Mouse (Mus musculus) midbrain, embryonic 16.5 days (tissue): ENCODE data around the gene Katnb1. TPM values are rescaled to one million over a fixed set of nuclear protein-coding genes. Genes with fewer than 3 reads are reported as not detected.

ENCODE experiments used
- ATAC-seq: fragments of 200-750 bp; cut with Nextera tagmentation; 2 replicates; pipeline ENCODE4 v1.8.0; 2017; ENCODE audit warnings: moderate TSS enrichment
- H3K27ac ChIP-seq: fragments of 300-500 bp; sonication (generic); 2 replicates; pipeline ENCODE4 v1.5.1; 2014; ENCODE audit warnings: mild to moderate bottlenecking, low read length, mixed read lengths
- H3K27me3 ChIP-seq: fragments of 300-500 bp; sonication (generic); 2 replicates; pipeline ENCODE4 v1.6.1; 2014; ENCODE audit warnings: low read depth, low read length, mixed read lengths; ENCODE audit not compliant: control insufficient read depth, insufficient read depth
- H3K36me3 ChIP-seq: fragments of 300-500 bp; sonication (generic); 2 replicates; pipeline ENCODE4 v1.6.1; 2014; ENCODE audit warnings: mild to moderate bottlenecking, low read length, moderate library complexity, mixed read lengths; ENCODE audit not compliant: control insufficient read depth, insufficient read depth
- H3K4me1 ChIP-seq: fragments of 300-500 bp; sonication (generic); 2 replicates; pipeline ENCODE4 v1.6.1; 2014; ENCODE audit warnings: mild to moderate bottlenecking, low read length, mixed read lengths; ENCODE audit not compliant: control insufficient read depth, insufficient read depth
- H3K4me2 ChIP-seq: fragments of 300-500 bp; sonication (generic); 2 replicates; pipeline ENCODE4 v1.6.1; 2014; ENCODE audit warnings: mild to moderate bottlenecking, low read length, mixed read lengths
- H3K4me3 ChIP-seq: fragments of 300-500 bp; sonication (generic); 2 replicates; pipeline ENCODE4 v1.5.1; 2014; ENCODE audit warnings: low read depth, mild to moderate bottlenecking, low read length, moderate library complexity, mixed read lengths
- H3K9ac ChIP-seq: fragments of 300-500 bp; sonication (generic); 2 replicates; pipeline ENCODE4 v1.6.1; 2014; ENCODE audit warnings: low read depth, low read length, mixed read lengths
- H3K9me3 ChIP-seq: fragments of 300-500 bp; sonication (generic); replicated peaks from 2 replicates; pipeline ENCODE4 v1.6.1; 2014; ENCODE audit warnings: mild to moderate bottlenecking, low read length, mixed read lengths; ENCODE audit not compliant: control insufficient read depth, poor library complexity, severe bottlenecking
- WGBS: fragments of 180-500 bp; shearing (Covaris S2); extraction: QIAGEN DNeasy Blood & Tissue Kit; methylation state at CpG from one replicate; pipeline ENCODE4 v1.1.7; 2014; 5-methylcytosine and 5-hydroxymethylcytosine counted together
- polyA plus RNA-seq: library from polyadenylated mRNA; unstranded; fragments of >200 nt; fragmentation: Nextera tagmentation; extraction: Ambion mirVana; gene quantifications from 2 replicates; pipeline ENCODE4 v1.2.1, GENCODE M21; 2015

Katnb1 gene
- polyA plus RNA-seq, 1 experiment from 2014 or later = 50.2 TPM

- Histone ChIP-seq H3K9me3 (no peaks in the 10 kb centered on the region), H3K27me3 (no peaks in the 10 kb centered on the region), H3K36me3 (peaks cover 20% of the 10 kb centered on the region), H3K4me1 (no peaks in the 10 kb centered on the region), H3K9ac (no peak overlapping the region), H3K27ac (no peak overlapping the region), H3K4me2 (no peak overlapping the region), H3K4me3 (no peak overlapping the region)
- 83% methylated on average over 13 of the region's 13 CpGs for WGBS
- no peak for ATAC-seq
Observed at GRCm38 (mm10) chr8:95107306-95107705, 26.3 kb downstream of the Katnb1 start.

GRCm38 (mm10) chr8:95112594-95112993 is 31.6 kb downstream of the Katnb1 start:
- 91% methylated on average over 3 of the region's 3 CpGs for WGBS
- ATAC-seq = no peak
- Histone ChIP-seq H3K9ac (no peak overlapping the region), H3K9me3 (no peaks in the 10 kb centered on the region), H3K4me3 (no peak overlapping the region), H3K4me1 (no peaks in the 10 kb centered on the region), H3K27me3 (no peaks in the 10 kb centered on the region), H3K36me3 (peaks cover 5% of the 10 kb centered on the region), H3K27ac (no peak overlapping the region), H3K4me2 (no peak overlapping the region)

GRCm38 (mm10) chr8:95113108-95113507 is 32.1 kb downstream of the Katnb1 start:
- Histone ChIP-seq H3K36me3 (peaks cover 5% of the 10 kb centered on the region; the same call in 1 of the 2 replicates), H3K4me1 (no peaks in the 10 kb centered on the region), H3K9me3 (no peaks in the 10 kb centered on the region), H3K4me3 (no peak overlapping the region), H3K4me2 (no peak overlapping the region), H3K9ac (no peak overlapping the region), H3K27me3 (no peaks in the 10 kb centered on the region), H3K27ac (no peak overlapping the region)
- 76% methylated on average over 4 of the region's 4 CpGs for WGBS
- ATAC-seq = peak; percentile 32; the same call in 1 of the 2 replicates

GRCm38 (mm10) chr8:95113750-95114149 is 32.8 kb downstream of the Katnb1 start:
- H3K9me3 ChIP-seq = no peaks in the 10 kb centered on the region
- H3K27ac ChIP-seq = no peak overlapping the region
- H3K4me3 ChIP-seq = no peak overlapping the region
- no peak overlapping the region for H3K9ac ChIP-seq
- H3K27me3 ChIP-seq = no peaks in the 10 kb centered on the region
- no peaks in the 10 kb centered on the region for H3K4me1 ChIP-seq
- peaks cover 3% of the 10 kb centered on the region; the same call in 1 of the 2 replicates for H3K36me3 ChIP-seq
- 73% methylated on average over 3 of the region's 3 CpGs for WGBS
- ATAC-seq = peak; percentile 75
- H3K4me2 ChIP-seq = no peak overlapping the region

- Histone ChIP-seq H3K27me3 (no peaks in the 10 kb centered on the region), H3K4me1 (peaks cover 5% of the 10 kb centered on the region; the same call in 1 of the 2 replicates), H3K36me3 (peaks cover 4% of the 10 kb centered on the region; the same call in 1 of the 2 replicates), H3K4me2 (no peak overlapping the region), H3K9me3 (no peaks in the 10 kb centered on the region), H3K9ac (no peak overlapping the region), H3K27ac (no peak overlapping the region), H3K4me3 (no peak overlapping the region)
- ATAC-seq = no peak
- WGBS = 92% methylated on average over 5 of the region's 5 CpGs
Observed at GRCm38 (mm10) chr8:95123455-95123854, 42.5 kb downstream of the Katnb1 start.

- 92% methylated on average over 11 of the region's 11 CpGs for WGBS
- no peak for ATAC-seq
Observed at GRCm38 (mm10) chr8:95126497-95126896, 45.5 kb downstream of the Katnb1 start.

GRCm38 (mm10) chr8:95127658-95128057 is 46.7 kb downstream of the Katnb1 start:
- Histone ChIP-seq H3K27ac (no peak overlapping the region), H3K9ac (no peak overlapping the region), H3K36me3 (peaks cover 8% of the 10 kb centered on the region), H3K9me3 (no peaks in the 10 kb centered on the region), H3K4me3 (no peak overlapping the region), H3K27me3 (no peaks in the 10 kb centered on the region), H3K4me2 (no peak overlapping the region), H3K4me1 (no peaks in the 10 kb centered on the region)
- 50% methylated on average over 9 of the region's 9 CpGs for WGBS
- ATAC-seq = peak; percentile 32; the same call in 1 of the 2 replicates

More at GRCm38 (mm10) chr8:95126497-95126896, 45.5 kb downstream of the Katnb1 start:
- Histone ChIP-seq H3K9ac (no peak overlapping the region), H3K27me3 (no peaks in the 10 kb centered on the region), H3K4me2 (no peak overlapping the region), H3K4me3 (no peak overlapping the region), H3K27ac (no peak overlapping the region), H3K36me3 (peaks cover 8% of the 10 kb centered on the region), H3K4me1 (peaks cover 5% of the 10 kb centered on the region; the same call in 1 of the 2 replicates), H3K9me3 (no peaks in the 10 kb centered on the region)

GRCm38 (mm10) chr8:95128750-95129260 is 47.8 kb downstream of the Katnb1 start:
- no peaks in the 10 kb centered on the region for H3K4me1 ChIP-seq
- no peaks in the 10 kb centered on the region for H3K27me3 ChIP-seq
- no peak overlapping the region for H3K4me2 ChIP-seq
- no peak overlapping the region for H3K4me3 ChIP-seq
- WGBS = 94% methylated on average over 11 of the region's 11 CpGs
- no peak for ATAC-seq
- no peak overlapping the region for H3K9ac ChIP-seq
- H3K9me3 ChIP-seq = no peaks in the 10 kb centered on the region
- H3K36me3 ChIP-seq = peaks cover 8% of the 10 kb centered on the region
- no peak overlapping the region for H3K27ac ChIP-seq

- Histone ChIP-seq H3K27ac (no peak overlapping the region), H3K4me2 (no peak overlapping the region), H3K9ac (no peak overlapping the region), H3K9me3 (no peaks in the 10 kb centered on the region), H3K4me1 (no peaks in the 10 kb centered on the region), H3K4me3 (no peak overlapping the region), H3K36me3 (peaks cover 8% of the 10 kb centered on the region), H3K27me3 (no peaks in the 10 kb centered on the region)
- 69% methylated on average over 15 of the region's 15 CpGs for WGBS
- ATAC-seq = no peak
Observed at GRCm38 (mm10) chr8:95130966-95131537, 50.1 kb downstream of the Katnb1 start.
